Mouse (Mus musculus) MEL (cell line): ENCODE measurements around the gene Parp16. TPM values are rescaled to one million over a fixed set of nuclear protein-coding genes. Genes with fewer than 3 reads are reported as not detected.

Experiments
- DNase-seq: peaks from one replicate; pipeline ENCODE4 v3.0.0; 2011; ENCODE audit warnings: low read depth, low spot score
- H3K27ac ChIP-seq: 2 replicates; pipeline ENCODE4 v1.5.1; 2012; ENCODE audit warnings: low read depth, mild to moderate bottlenecking, control low read depth, low read length, moderate library complexity; ENCODE audit not compliant: control insufficient read depth
- H3K27me3 ChIP-seq, 2 experiments: fragments of 150-350 bp in 1 of 2; sonication (generic) in 1 of 2; 2 replicates each; pipeline ENCODE4 v1.6.1; 2012; ENCODE audit warnings: low read length in 2 of 2, mild to moderate bottlenecking in 2 of 2, improper control_type of control experiment in 1 of 2, moderate library complexity in 1 of 2; ENCODE audit not compliant: insufficient read depth in 2 of 2, control insufficient read depth in 1 of 2
- H3K36me3 ChIP-seq, 2 experiments: 2 replicates each; pipeline ENCODE4 v1.6.1; 2012 to 2014; ENCODE audit warnings: low read length in 2 of 2, improper control_type of control experiment in 1 of 2, inconsistent platforms in 1 of 2, mild to moderate bottlenecking in 1 of 2; ENCODE audit not compliant: insufficient read depth in 2 of 2, control insufficient read depth in 1 of 2
- H3K4me1 ChIP-seq, 2 experiments: fragments of 150-350 bp in 1 of 2; sonication (generic) in 1 of 2; 2 replicates each; pipeline ENCODE4 v1.6.1; 2012; ENCODE audit warnings: low read length in 2 of 2, improper control_type of control experiment in 1 of 2, mild to moderate bottlenecking in 1 of 2; ENCODE audit not compliant: insufficient read depth in 2 of 2, control insufficient read depth in 1 of 2
- H3K4me3 ChIP-seq, 2 experiments: fragments of 150-350 bp in 1 of 2; sonication (generic) in 1 of 2; 2 replicates each; pipeline ENCODE4 v1.5.1; 2012; ENCODE audit warnings: low read depth in 2 of 2, low read length in 2 of 2, mild to moderate bottlenecking in 2 of 2, moderate library complexity in 2 of 2, control low read depth in 1 of 2, improper control_type of control experiment in 1 of 2; ENCODE audit not compliant: control insufficient read depth in 1 of 2, insufficient read depth in 1 of 2
- H3K79me2 ChIP-seq: 2 replicates; pipeline ENCODE4 v1.6.1; 2012; ENCODE audit warnings: mild to moderate bottlenecking, low read length, moderate library complexity; ENCODE audit not compliant: control insufficient read depth, poor library complexity, insufficient read depth
- H3K9ac ChIP-seq: 2 replicates; pipeline ENCODE4 v1.6.1; 2012; ENCODE audit warnings: low read depth, mild to moderate bottlenecking, control low read depth, low read length, moderate library complexity; ENCODE audit not compliant: control insufficient read depth, poor library complexity, severe bottlenecking
- H3K9me3 ChIP-seq: fragments of 150-350 bp; sonication (generic); replicated peaks from 2 replicates; pipeline ENCODE4 v1.6.1; 2012; ENCODE audit warnings: mild to moderate bottlenecking, low read length, improper control_type of control experiment, moderate library complexity; ENCODE audit not compliant: insufficient read depth
- CHD1 ChIP-seq: IDR thresholded peaks from 2 replicates; pipeline ENCODE4 v1.6.1; 2012; ENCODE audit warnings: low read depth, mild to moderate bottlenecking, inconsistent platforms, low read length, improper control_type of control experiment
- EP300 ChIP-seq, 2 experiments: IDR thresholded peaks; 2 replicates each; pipeline ENCODE4 v1.6.1; 2011; ENCODE audit warnings: improper control_type of control experiment in 2 of 2, low read length in 2 of 2, low read depth in 1 of 2, mild to moderate bottlenecking in 1 of 2
- GABPA ChIP-seq: IDR thresholded peaks from 2 replicates; pipeline ENCODE4 v1.6.1; 2012; ENCODE audit warnings: low read depth, mild to moderate bottlenecking, inconsistent platforms, low read length, improper control_type of control experiment, moderate library complexity
- KAT2A ChIP-seq: conservative IDR thresholded peaks from 2 replicates; pipeline ENCODE4 v1.6.1; 2012; ENCODE audit warnings: low read depth, low read length, improper control_type of control experiment, inconsistent platforms
- MAFK ChIP-seq: IDR thresholded peaks from 2 replicates; pipeline ENCODE4 v1.6.1; 2011; ENCODE audit warnings: low read depth, mild to moderate bottlenecking, low read length, improper control_type of control experiment, borderline replicate concordance
- MXI1 ChIP-seq: IDR thresholded peaks from 2 replicates; pipeline ENCODE4 v1.6.1; 2011; ENCODE audit warnings: mild to moderate bottlenecking, low read depth, low read length, improper control_type of control experiment
- MYB ChIP-seq: IDR thresholded peaks from 2 replicates; pipeline ENCODE4 v1.6.1; 2011; ENCODE audit warnings: mild to moderate bottlenecking, low read depth, low read length, improper control_type of control experiment
- MYC ChIP-seq: IDR thresholded peaks from 2 replicates; pipeline ENCODE4 v1.6.1; 2011; ENCODE audit warnings: low read depth, mild to moderate bottlenecking, low read length, improper control_type of control experiment, moderate library complexity
- NELFE ChIP-seq: IDR thresholded peaks from 2 replicates; pipeline ENCODE4 v1.6.1; 2011; ENCODE audit warnings: low read depth, low read length, improper control_type of control experiment
- NRF1 ChIP-seq: IDR thresholded peaks from 2 replicates; pipeline ENCODE4 v1.6.1; 2014; ENCODE audit warnings: low read depth, mild to moderate bottlenecking, inconsistent platforms, low read length, improper control_type of control experiment, moderate library complexity; ENCODE audit not compliant: poor library complexity, insufficient read depth, severe bottlenecking
- POLR2AphosphoS2 ChIP-seq: IDR thresholded peaks from 2 replicates; pipeline ENCODE4 v1.6.1; 2011; ENCODE audit warnings: low read length, improper control_type of control experiment
- POLR2AphosphoS5 ChIP-seq: IDR thresholded peaks from 2 replicates; pipeline ENCODE4 v1.6.1; 2012; ENCODE audit warnings: low read depth, borderline replicate concordance, mild to moderate bottlenecking, inconsistent platforms, low read length, moderate library complexity, mixed read lengths
- RCOR1 ChIP-seq: IDR thresholded peaks from 2 replicates; pipeline ENCODE4 v1.6.1; 2012; ENCODE audit warnings: low read depth, mild to moderate bottlenecking, inconsistent platforms, low read length, improper control_type of control experiment
- UBTF ChIP-seq: IDR thresholded peaks from 2 replicates; pipeline ENCODE4 v1.6.1; 2012; ENCODE audit warnings: low read depth, mild to moderate bottlenecking, inconsistent platforms, low read length, improper control_type of control experiment, moderate library complexity, borderline replicate concordance; ENCODE audit not compliant: insufficient read depth
- USF1 ChIP-seq: IDR thresholded peaks from 2 replicates; pipeline ENCODE4 v1.6.1; 2014; ENCODE audit warnings: low read depth, mild to moderate bottlenecking, inconsistent platforms, low read length, improper control_type of control experiment, moderate library complexity
- USF2 ChIP-seq, 2 experiments: IDR thresholded peaks; 2 replicates each; pipeline ENCODE4 v1.6.1; 2011 to 2012; ENCODE audit warnings: improper control_type of control experiment in 2 of 2, low read length in 2 of 2, borderline replicate concordance in 1 of 2, inconsistent platforms in 1 of 2, low read depth in 1 of 2, mild to moderate bottlenecking in 1 of 2; ENCODE audit not compliant: insufficient read depth in 1 of 2
- ZC3H11A ChIP-seq: IDR thresholded peaks from 2 replicates; pipeline ENCODE4 v1.6.1; 2012; ENCODE audit warnings: low read depth, mild to moderate bottlenecking, inconsistent platforms, low read length, improper control_type of control experiment
- polyA plus RNA-seq, 2 experiments: library from polyadenylated mRNA; stranded (reverse) in 1 of 2; unstranded in 1 of 2; fragments of >175 nt in 1 of 2; fragments of >200 nt in 1 of 2; gene quantifications; 2 replicates each; pipeline versions ENCODE4 v1.2.1 to v1.2.4; 2012; ENCODE audit warnings: low replicate concordance in 2 of 2, low read depth in 1 of 2; ENCODE audit not compliant: insufficient read length in 2 of 2, insufficient read depth in 1 of 2, missing spikeins in 1 of 2
- total RNA-seq: library from RNA; depleted of rRNA; stranded (reverse); fragments of 300-350 nt; gene quantifications from 2 replicates; pipeline ENCODE4 v1.2.3, GENCODE M21; 2012

Parp16 gene
- total and polyA plus RNA-seq, 3 experiments: 1.3 to 5.1 TPM; not detected in 1

DNA sequence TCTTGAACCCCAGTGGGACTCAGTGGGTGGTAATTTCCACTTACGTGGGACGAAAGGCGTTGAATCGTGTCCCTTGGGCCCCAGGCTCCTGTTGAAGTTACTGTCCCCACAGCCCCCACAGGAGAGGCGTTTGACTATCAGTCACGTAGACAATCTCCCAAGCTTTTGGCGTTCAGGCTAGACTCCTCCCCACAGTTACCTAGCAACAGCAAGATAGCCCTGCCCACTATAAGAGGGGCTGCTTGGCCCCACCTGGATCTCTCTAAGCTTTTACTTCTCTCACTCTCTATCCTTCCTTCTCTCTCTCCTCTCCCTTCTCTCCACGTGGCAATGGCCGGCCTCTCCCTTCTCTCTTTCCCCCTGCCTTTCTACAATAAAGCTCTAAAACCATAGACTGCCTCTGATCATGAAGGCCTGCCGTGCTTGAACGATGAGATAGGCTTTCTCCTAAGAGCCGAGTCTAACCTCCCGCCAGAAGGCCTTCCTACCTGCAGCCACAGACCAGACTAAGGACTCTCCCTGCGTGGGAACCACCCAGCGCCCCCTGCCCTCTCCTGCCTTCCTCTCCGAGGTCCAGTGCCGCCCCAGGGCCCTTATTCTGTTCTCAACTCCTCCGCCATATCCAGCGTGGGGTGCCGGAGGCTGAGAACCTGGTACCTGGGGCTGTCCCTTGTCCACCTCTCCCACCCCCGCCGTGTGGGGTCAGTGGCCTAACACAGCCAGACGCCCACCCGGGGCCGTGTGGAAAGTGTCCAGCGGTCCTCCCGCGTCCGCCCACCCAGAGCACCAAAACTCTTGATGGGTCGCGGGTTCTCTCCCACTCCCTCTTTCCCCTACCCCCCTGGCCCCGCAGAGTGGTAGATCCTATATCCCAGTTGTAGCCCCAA is 13.4 kb downstream of the Parp16 start (continued):
- TF ChIP-seq ZC3H11A (no peak), CHD1 (peak; percentile 11), USF1 (no peak), UBTF (0 out of 2 replicates have a peak, but pooled peaks have one; percentile 61)

DNA sequence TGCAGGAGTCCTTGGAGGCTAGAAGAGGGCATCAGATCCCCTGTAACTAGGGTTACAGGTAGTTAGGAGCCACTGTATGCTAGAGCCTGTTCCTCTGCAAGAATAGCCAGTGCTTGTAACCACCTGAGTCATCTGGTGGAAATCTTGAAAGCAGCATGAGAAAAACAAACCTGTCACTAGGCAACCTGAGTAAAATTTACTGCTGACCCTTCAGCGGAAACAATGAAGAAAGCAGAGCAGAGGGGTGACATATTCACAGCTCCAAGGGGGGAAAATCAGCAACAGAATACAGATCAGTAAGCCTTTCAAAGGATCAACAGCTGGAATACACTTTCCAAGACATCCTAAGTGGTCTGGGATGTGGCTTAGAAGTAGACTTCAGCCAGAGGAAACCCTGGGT is 16.4 kb downstream of the Parp16 start:
- TF ChIP-seq USF1 (no peak), KAT2A (no peak), POLR2AphosphoS5 (no peak), NELFE (no peak), EP300 (IDR thresholded peaks at IDR 0.05; ENCODE audit: low read depth in 1 of 2, low read length in 2 of 2) (no peak), NRF1 (no peak), MYB (no peak), MAFK (no peak), GABPA (no peak), MXI1 (no peak), POLR2AphosphoS2 (no peak), MYC (no peak)
- TF ChIP-seq, all 39 proteins: peak for 0
- Histone ChIP-seq H3K79me2 (peaks cover 9% of the 10 kb centered on the region; the same call in 1 of the 2 replicates), H3K9ac (no peak overlapping the region), H3K27me3 (no peaks in the 10 kb centered on the region), H3K36me3 (peaks cover 0 to 19% of the 10 kb centered on the region in 2 experiments; a peak in 2 of 4 replicates), H3K27ac (no peak overlapping the region), H3K4me3 (no peak overlapping the region), H3K4me1 (peaks cover 10 to 28% of the 10 kb centered on the region in 2 experiments), H3K9me3 (no peaks in the 10 kb centered on the region)
- no peak for DNase-seq

DNA sequence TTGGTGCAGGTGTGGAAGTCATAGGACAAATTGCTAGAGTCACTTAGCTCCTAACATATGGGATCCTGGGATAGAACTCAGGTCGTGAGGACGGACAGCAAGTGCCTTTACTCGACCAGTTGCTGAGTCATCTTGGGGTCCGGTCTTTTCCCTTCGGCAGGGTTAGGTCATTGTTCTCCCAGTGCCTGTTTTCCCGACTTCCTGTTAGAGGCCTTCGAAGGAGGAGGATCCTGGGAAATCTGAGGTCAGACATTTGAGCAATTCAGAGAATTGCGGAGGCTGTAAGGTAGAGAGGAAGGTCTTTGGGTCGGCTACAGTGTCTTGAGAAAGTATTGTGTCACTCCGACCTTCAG is 19.2 kb downstream of the Parp16 start:
- peak overlapping the region; percentile 70 to 75 for H3K4me3 ChIP-seq
- H3K27ac ChIP-seq: peak overlapping the region; percentile 1
- H3K36me3 ChIP-seq: peaks cover 0 to 15% of the 10 kb centered on the region in 2 experiments; a peak in 2 of 4 replicates
- no peaks in the 10 kb centered on the region for H3K9me3 ChIP-seq
- peaks cover 11 to 15% of the 10 kb centered on the region in 2 experiments for H3K4me1 ChIP-seq
- peak; percentile 46 for DNase-seq
- TF ChIP-seq RCOR1 (no peak), KAT2A (no peak), USF2 (IDR thresholded peaks at IDR 0.05; ENCODE audit: borderline replicate concordance in 1 of 2, insufficient read depth in 1 of 2, low read depth in 1 of 2, low read length in 2 of 2) (no peak), MXI1 (no peak), MYC (0 out of 2 replicates have a peak, but pooled peaks have one; percentile 36), EP300 (IDR thresholded peaks at IDR 0.05; ENCODE audit: low read depth in 1 of 2, low read length in 2 of 2) (peak in 1 of 2 experiments; percentile 24; a peak in 1 of 4 replicates)
- TF ChIP-seq, all 39 proteins: peak for 2
- Histone ChIP-seq H3K9ac (peak overlapping the region; percentile 65), H3K27me3 (no peaks in the 10 kb centered on the region), H3K79me2 (peaks cover 3% of the 10 kb centered on the region; the same call in 1 of the 2 replicates)
